Mouse (Mus musculus) right cerebral cortex, adult 2 months (tissue): Measurements from ENCODE around the gene Epb41l5.

Experiments
- DNase-seq, 2 experiments: peaks; one replicate each; pipeline ENCODE4 v3.0.0; 2021 to 2022; ENCODE audit warnings: low spot score in 2 of 2

Gene Epb41l5

DNA sequence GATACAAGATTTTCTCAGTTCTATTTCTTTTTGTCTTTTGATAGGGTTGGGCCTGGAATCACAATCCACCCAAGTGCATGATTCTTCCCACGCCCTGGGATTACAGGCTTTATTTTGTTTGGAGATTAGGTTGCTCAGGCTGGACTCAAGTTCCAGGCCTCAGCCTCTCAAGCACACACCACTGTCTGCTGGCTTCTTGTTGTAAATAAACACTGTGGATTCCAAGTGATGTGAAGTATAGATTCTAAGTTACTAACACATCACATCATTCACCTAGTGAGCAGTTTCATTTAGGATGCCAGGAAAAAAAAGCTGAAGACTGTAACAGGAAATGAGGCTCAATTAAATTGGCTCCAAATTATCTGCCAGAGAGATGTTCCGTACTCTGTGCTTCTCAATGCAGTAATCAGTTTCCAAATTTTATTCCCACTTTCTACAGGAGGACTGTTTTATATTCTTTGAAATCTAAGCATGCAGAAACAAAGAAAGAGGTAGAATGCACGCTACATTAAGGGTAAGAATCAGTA, 51.8 kb downstream of the Epb41l5 start:
- no peak for DNase-seq

GRCm38 (mm10) chr1:119590041-119590440, 58.8 kb downstream of the Epb41l5 start:
- no peak for DNase-seq

GRCm38 (mm10) chr1:119584974-119585373, 63.8 kb downstream of the Epb41l5 start:
- no peak for DNase-seq

GRCm38 (mm10) chr1:119570134-119570533, 78.7 kb downstream of the Epb41l5 start:
- DNase-seq = no peak

GRCm38 (mm10) chr1:119565531-119565930, 83.3 kb downstream of the Epb41l5 start:
- no peak for DNase-seq

- DNase-seq = peak in 1 of 2 experiments; percentile 20
These were observed 91.0 kb downstream of the Epb41l5 start for GRCm38 (mm10) chr1:119557641-119558395.

DNA sequence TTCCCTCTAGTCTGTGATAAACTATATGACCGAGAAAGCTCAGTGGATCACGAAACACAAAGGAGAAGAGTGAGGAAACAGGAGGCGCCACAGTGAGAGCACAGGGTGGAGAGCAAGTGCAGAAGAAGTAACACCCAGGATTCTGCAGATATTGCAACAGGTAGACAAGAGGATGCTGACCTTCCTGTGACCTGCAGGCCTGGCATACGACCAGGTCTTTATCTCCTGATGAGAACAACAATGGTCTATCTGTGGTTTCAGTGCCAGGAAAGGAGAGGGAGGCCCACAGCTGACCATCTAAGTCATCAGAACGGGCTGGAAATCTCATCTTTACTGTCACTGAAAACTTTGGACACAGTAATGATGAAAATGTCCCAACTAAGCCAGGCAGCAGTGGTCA, 93.1 kb downstream of the Epb41l5 start:
- no peak for DNase-seq

- no peak for DNase-seq
These were observed 97.1 kb downstream of the Epb41l5 start for GRCm38 (mm10) chr1:119551651-119552050.

- no peak for DNase-seq
These were observed 98.7 kb downstream of the Epb41l5 start for GRCm38 (mm10) chr1:119550064-119550463.

GRCm38 (mm10) chr1:119549327-119549689, 99.5 kb downstream of the Epb41l5 start:
- DNase-seq = no peak

DNA sequence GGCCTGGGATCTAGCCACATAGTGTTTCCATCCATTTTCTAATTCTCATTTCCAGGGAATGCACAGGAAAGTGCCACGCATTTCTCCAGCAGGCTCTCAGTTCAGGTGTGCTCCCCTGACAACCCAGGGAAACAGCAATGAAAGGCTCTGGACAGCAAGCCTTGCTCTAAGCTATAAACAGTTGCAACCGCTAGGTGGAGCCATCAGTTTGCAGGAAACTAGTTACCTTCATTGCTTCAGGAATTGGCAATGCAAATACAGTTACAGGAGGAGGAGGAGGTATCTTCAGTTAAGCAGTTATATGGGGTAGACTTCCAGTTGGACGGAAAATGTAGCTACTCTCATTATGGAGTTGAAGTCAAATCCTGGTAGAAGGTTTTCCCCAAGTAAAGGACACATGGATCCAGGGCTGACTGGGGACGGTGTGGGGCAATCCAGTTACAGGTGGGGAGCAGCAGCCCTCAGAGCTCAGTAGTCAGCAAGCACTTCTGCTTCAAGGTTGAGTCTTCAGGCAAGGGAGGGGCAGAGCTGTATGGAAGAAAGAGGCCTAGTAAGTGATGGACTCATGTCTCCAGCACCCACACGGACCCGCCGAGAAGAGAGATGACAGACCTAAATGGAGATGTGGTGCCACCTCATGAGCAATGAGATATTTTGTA, 100.0 kb downstream of the Epb41l5 start:
- peak; percentile 89 to 92 for DNase-seq

DNA sequence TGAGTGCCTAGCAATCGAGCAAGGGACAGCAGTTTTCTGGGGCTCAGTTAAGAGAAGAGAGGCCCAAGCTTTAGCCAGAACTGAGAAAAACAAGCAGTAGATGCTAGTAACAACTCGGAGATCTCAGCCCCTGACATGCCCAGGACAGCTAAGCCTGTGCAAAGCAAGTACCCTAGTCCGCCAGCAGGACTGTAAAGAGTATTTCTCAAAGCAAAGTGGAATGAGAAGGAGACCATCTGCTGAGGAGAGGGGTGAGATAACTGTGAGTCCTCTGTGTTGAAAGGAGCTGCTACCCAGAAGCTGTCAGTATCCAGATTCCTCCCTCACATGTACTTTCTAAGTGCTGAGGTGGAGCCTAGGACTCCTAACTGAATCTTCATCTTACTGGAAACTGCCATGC, 102.3 kb downstream of the Epb41l5 start:
- no peak for DNase-seq

DNA sequence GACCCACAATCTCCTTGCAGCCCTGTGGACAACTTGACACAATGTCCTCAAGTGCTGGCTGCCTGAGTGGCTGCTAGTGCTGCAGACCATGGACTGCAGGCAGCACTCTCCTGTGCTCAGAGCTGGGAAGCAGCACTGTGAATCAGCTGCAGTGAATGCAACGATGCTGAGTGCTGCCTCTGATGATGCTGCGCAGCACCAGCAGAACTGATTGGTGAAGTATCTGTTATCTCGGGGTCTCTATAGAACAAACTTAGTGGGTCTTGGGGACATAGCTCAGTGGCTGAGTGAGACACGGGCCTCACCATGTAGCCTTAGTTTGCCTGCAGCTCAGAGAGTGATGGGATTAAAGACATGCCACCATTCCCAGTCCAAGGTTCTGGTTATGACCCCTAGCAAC, 103.1 kb downstream of the Epb41l5 start:
- DNase-seq = no peak

- no peak for DNase-seq
These were observed 103.6 kb downstream of the Epb41l5 start for GRCm38 (mm10) chr1:119545164-119545563.

DNA sequence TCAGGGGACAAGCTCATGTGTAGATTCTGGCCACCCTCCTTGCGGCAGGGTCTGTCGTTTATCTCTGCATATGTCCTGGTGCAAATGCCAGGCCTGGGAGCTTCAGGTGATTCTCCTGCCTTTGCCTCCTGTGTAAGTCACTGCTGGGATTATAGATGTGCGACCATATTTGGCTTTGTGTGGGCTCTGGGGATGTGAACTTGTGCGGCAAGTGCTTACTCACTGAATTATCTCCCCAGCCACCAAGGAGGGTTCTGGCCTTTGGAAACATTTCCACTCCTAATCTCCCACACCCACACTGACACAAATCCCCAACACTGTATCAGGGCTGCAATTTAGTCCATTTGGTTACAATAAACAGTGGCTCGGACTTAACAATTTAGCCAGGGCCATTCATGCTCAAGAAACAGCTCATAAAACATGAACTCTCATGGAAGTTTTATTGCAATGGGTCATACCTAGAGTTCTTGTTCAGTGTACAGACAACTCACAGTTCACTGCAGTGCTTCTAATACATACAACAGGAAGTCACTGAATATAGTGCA, 104.1 kb downstream of the Epb41l5 start:
- DNase-seq = no peak

GRCm38 (mm10) chr1:119543316-119543715, 105.5 kb downstream of the Epb41l5 start:
- no peak for DNase-seq

DNA sequence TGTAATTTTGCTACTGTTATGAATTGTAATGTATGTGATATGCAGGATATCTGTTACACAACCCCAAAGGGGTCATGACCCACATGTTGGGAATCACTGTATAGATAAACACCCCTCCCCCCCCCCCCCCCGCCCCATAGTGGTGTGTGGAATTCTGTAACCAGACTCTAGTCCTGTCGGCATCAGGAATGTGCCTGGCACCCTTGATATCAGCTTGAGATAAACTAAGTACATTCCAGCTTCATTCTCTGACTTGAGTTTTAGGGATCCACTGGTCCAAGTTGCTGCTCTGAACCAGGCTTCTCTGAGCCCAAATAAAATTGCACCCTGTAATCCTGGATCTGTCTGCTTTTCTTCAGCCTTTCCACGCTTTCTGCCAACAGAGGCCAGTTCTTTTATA, 107.2 kb downstream of the Epb41l5 start:
- no peak for DNase-seq

DNA sequence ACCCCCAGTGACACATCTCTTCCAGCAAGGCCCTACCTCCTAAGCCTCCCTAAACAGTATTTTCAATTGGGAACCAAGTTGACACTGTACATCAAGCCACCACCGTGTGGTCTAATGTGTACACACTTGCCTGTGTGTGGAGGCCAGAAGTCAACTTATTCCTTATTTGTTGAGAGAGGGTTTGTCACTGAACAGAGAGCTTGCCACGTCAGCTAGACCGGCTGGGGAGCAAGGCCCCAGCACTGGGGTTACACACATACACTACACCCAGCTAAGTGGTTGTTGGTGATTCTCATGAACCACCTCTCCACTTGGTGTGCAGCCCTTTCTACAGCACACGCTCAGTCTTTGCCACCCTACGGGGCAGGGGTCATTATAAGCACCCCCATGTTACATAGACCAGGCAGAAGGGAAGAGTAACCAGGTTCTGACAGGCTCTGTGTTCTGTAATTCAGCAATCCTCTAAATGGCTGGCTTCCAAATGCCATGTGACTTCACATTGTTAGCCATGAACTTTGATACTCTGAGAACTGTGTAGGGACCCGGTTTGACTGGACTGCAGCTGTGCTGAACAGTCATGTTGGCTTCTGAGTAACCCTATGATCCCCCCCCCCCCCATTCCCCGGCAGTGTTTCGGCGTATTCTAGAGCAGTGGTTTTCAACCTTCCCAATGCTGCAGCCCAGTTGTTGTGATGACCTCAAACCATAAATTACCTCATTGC, 107.8 kb downstream of the Epb41l5 start:
- no peak for DNase-seq

DNA sequence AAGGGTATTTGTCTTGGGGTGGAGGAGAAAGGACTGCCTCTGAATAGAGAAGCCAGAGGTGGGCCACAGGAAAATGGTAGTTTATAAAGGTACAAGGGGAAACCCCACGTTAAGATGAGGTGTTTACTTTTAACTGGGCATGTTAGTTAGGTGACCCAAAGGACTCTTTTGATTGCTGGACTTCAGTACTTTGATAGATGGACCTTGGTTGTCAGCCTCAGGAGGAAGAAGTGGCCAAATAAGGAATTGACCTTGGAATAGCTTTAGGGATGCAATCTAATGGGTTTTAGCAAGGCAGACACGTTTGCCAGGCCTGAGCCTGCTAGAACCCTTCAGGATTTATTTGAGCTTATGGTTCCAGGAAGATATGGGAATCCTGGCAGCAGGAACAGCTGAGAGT, 109.5 kb downstream of the Epb41l5 start:
- no peak for DNase-seq

DNA sequence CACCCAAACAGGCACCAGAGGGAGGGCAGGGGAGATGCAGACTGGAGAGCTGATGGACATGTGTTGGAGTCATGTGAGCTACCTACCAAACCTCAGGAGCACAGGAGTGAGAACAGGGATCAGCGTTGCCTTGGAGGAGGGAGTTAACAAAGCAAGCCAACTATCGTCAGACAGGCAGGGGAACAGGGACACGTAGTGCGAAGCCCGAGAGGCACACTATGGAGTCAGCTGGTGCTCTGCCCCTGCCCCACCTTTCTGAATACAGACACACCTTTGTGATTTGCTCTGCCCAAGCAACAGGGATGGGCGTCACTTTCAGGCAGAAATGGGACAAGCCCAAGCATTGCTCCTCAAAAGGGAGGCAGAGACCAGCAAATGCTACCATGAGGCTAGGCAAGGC, 111.1 kb downstream of the Epb41l5 start:
- DNase-seq = no peak

GRCm38 (mm10) chr1:119536122-119536521, 112.7 kb downstream of the Epb41l5 start:
- no peak for DNase-seq

DNA sequence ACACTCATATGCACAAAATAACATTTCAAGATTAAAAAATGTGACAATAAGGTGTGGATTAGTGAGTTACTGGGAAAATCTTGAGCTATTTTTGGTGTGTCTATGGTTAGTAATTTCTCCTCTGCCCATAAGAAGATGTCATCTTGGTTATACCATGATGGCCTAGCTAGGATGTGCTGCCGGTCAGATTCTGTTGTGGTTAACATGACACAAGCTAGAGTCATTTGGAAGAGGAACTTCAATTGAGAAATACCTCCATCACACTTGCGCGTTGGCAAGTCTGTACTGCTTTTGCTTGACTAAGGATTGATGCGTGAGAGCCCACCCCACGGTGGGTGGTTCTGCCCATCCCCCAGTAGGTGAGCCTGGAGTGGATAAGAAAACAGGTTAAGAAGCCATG, 114.5 kb downstream of the Epb41l5 start:
- DNase-seq = no peak
